12 mouse cellular contexts compared by ENCODE assay signal in genomic region chr4:83145738-83146217, GRCm38 (mm10).
DNase-seq lines count a peak whose midpoint lies in the region; ATAC-seq and TF ChIP-seq lines count a peak whose summit lies in the region.
"Had no signal": no experiment of that assay in that cellular context is flagged by ENCODE, and none has a peak within 500 bp of the region (broad histone marks: within the 10 kb centered on the region; RNA-seq: fewer than 3 reads in every experiment).

No protein-coding gene starts in this region.

- WGBS in heart, embryonic 10.5 days = 7% methylated on average over 8 of the region's 8 CpGs
- WGBS in midbrain, embryonic 10.5 days = 6% methylated on average over 8 of the region's 8 CpGs
- 29% methylated on average over 8 of the region's 8 CpGs for WGBS in liver, postnatal 0 days (ENCODE audit: insufficient replicate concordance)

- peak overlapping the region; percentile 59 for H3K27ac ChIP-seq in heart, embryonic 10.5 days
- 0 out of 2 replicates have a peak overlapping the region, but pooled peaks have one; percentile 33 for H3K27ac ChIP-seq in midbrain, embryonic 10.5 days (replicated peaks)
- no peak overlapping the region for H3K27ac ChIP-seq in liver, postnatal 0 days (ENCODE audit: low read depth)
- H3K27ac ChIP-seq: limb, embryonic 13.5 days; macrophage had no signal

- DNase-seq in heart, embryonic 10.5 days (ENCODE audit: low spot score) = no peak
- DNase-seq in heart, adult 18-20 months = no peak
- peak; percentile 27 for DNase-seq in kidney, postnatal 14 days
- DNase-seq in kidney, adult 8-10 months = no peak
- peak; percentile 25 for DNase-seq in embryo, embryonic 9.5 days (ENCODE audit: extremely low spot score)
- DNase-seq in midbrain, embryonic 10.5 days (ENCODE audit: low spot score) = no peak
- DNase-seq in liver, postnatal 0 days = no peak
- DNase-seq in thymus, adult 18-20 months = no peak
- DNase-seq: cerebellum, adult 11-12 months had no signal

- TF ChIP-seq CTCF in liver, postnatal 0 days (IDR thresholded peaks at IDR 0.05; ENCODE audit: low read depth) = no peak

- no peak overlapping the region for H3K9ac ChIP-seq in liver, postnatal 0 days (replicated peaks)
- H3K9ac ChIP-seq: limb, embryonic 13.5 days had no signal

- no peaks in the 10 kb centered on the region for H3K36me3 ChIP-seq in heart, embryonic 10.5 days
- no peaks in the 10 kb centered on the region for H3K36me3 ChIP-seq in midbrain, embryonic 10.5 days
- H3K36me3 ChIP-seq in liver, postnatal 0 days (replicated peaks; ENCODE audit: insufficient read depth, low read length) = no peaks in the 10 kb centered on the region
- H3K36me3 ChIP-seq: G1E; limb, embryonic 13.5 days had no signal

- no peak overlapping the region; the same call in 1 of the 2 replicates for H3K4me3 ChIP-seq in heart, embryonic 10.5 days
- no peak overlapping the region for H3K4me3 ChIP-seq in midbrain, embryonic 10.5 days
- no peak overlapping the region for H3K4me3 ChIP-seq in liver, postnatal 0 days (ENCODE audit: low read depth, low read length)
- H3K4me3 ChIP-seq: limb, embryonic 13.5 days had no signal

- ATAC-seq in liver, postnatal 0 days = no peak

- no peaks in the 10 kb centered on the region for H3K27me3 ChIP-seq in heart, embryonic 10.5 days (ENCODE audit: insufficient read depth, poor library complexity, severe bottlenecking)
- H3K27me3 ChIP-seq in midbrain, embryonic 10.5 days (ENCODE audit: low read depth, poor library complexity, severe bottlenecking) = no peaks in the 10 kb centered on the region
- no peaks in the 10 kb centered on the region for H3K27me3 ChIP-seq in liver, postnatal 0 days (ENCODE audit: insufficient read depth, low read length)
- H3K27me3 ChIP-seq: limb, embryonic 13.5 days had no signal

- H3K4me1 ChIP-seq in heart, embryonic 10.5 days = peaks cover 15% of the 10 kb centered on the region
- H3K4me1 ChIP-seq in midbrain, embryonic 10.5 days = peaks cover 20% of the 10 kb centered on the region
- no peaks in the 10 kb centered on the region for H3K4me1 ChIP-seq in liver, postnatal 0 days (ENCODE audit: insufficient read depth)

- TF ChIP-seq EP300 in liver, postnatal 0 days (IDR thresholded peaks at IDR 0.05; ENCODE audit: low read depth) = no peak

- H3K4me2 ChIP-seq in liver, postnatal 0 days (ENCODE audit: low read depth, low read length) = no peak overlapping the region
- H3K4me2 ChIP-seq: limb, embryonic 13.5 days had no signal

- H3K9me3 ChIP-seq in heart, embryonic 10.5 days = no peaks in the 10 kb centered on the region
- H3K9me3 ChIP-seq in midbrain, embryonic 10.5 days (replicated peaks) = no peaks in the 10 kb centered on the region
- H3K9me3 ChIP-seq in liver, postnatal 0 days (ENCODE audit: low read length) = no peaks in the 10 kb centered on the region
- H3K9me3 ChIP-seq: limb, embryonic 13.5 days had no signal

Comparison
In these comparisons a context has a peak if more than half of its experiments do, and no peak if none do; other contexts are left out.
1. DNase-seq: peak in kidney, postnatal 14 days (single experiment) and embryo, embryonic 9.5 days (single experiment); none in heart, embryonic 10.5 days (single experiment), heart, adult 18-20 months (0 of 2), kidney, adult 8-10 months (0 of 2), midbrain, embryonic 10.5 days (single experiment), liver, postnatal 0 days (single experiment) and thymus, adult 18-20 months (0 of 2).